Mouse (Mus musculus): ENCODE results near the gene Hoxd13.

DNA sequence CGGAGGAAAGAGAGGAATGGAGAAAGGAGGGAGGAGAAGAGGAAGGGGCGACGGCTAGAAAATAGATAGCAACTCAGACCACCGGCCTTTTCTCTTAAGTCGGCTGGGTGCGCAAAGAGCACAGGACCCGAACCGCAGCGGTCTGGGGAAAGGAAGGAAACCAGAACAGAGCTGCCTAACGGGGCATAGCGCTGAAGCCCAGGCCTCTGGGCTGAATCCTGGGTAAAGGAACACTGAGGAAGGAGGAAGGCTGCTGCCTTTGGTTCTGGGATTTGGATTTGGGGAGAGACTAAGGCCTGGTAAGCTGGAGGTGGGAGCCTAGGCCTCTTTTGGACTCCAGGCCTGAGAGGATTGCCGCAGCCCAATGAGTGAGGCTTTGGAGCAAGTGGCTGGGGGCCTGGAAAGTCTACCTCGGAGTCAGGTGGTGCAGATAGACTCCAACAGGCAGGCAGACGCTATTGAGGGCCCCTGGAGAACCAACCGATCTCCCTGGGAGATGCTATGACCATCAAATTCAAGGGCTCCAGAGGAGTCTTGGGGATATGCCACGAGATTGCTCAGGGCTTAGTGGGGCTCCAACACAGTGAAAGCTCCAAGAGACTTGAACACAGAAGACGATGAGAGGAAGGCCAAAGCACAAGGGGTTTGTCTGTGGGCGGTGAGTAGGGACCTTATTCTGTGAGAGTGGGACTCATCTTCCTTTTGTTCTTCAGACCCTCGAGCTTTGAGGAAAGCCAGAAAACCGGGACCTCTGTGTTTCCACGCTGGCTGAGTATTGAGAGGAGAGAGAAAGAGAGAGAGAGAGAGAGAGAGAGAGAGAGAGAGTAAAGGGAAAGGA, 12.7 kb downstream of the Hoxd13 start:
- TF ChIP-seq CTCF (IDR thresholded peaks at IDR 0.05; ENCODE audit: insufficient read depth, low read depth, low read length) (no peak), POLR2A (IDR thresholded peaks at IDR 0.05; ENCODE audit: insufficient read depth, low read depth, low read length) (no peak)

Measured in olfactory bulb, adult 2 months (tissue).